Mouse (Mus musculus): ENCODE measurements at regions not wholly inside any gene's neighbourhood (a gene's known extent, or its start where the extent isn't known, plus 50 kb on each side); places are given as distances from the start of the nearest gene placed in this dataset.

GRCm38 (mm10) chr8:49631286-49631685, 787.5 kb upstream of the Tenm3 start:
- intact Hi-C loops (cut with DNase I), result no loop called here
- Histone ChIP-seq H3K27ac (no peak overlapping the region), H3K4me3 (no peak overlapping the region)
- TF ChIP-seq CTCF (IDR thresholded peaks at IDR 0.05), result no peak
- DNase-seq (ENCODE audit: extremely low spot score in 1 of 2, low spot score in 2 of 2), result peak in 1 of 2 experiments; percentile 28

- TF ChIP-seq CTCF (IDR thresholded peaks at IDR 0.05), result no peak
- Histone ChIP-seq H3K4me3 (no peak overlapping the region), H3K27ac (no peak overlapping the region)
- intact Hi-C loops (cut with DNase I), result no loop called here
- DNase-seq (ENCODE audit: extremely low spot score in 1 of 2, low spot score in 2 of 2), result no peak
Measured at GRCm38 (mm10) chr8:49627966-49628495, 784.3 kb upstream of the Tenm3 start.

GRCm38 (mm10) chr8:49595501-49595900, 751.8 kb upstream of the Tenm3 start:
- H3K4me3 ChIP-seq, result no peak overlapping the region
- no peak for DNase-seq (ENCODE audit: extremely low spot score in 1 of 2, low spot score in 2 of 2)
- no peak for TF ChIP-seq CTCF (IDR thresholded peaks at IDR 0.05)
- no peak overlapping the region for H3K27ac ChIP-seq
- intact Hi-C loops (cut with DNase I), result no loop called here

GRCm38 (mm10) chr8:49567423-49567822, 723.7 kb upstream of the Tenm3 start:
- no peak for TF ChIP-seq CTCF (IDR thresholded peaks at IDR 0.05)
- intact Hi-C loops (cut with DNase I), result no loop called here
- H3K4me3 ChIP-seq, result no peak overlapping the region
- no peak overlapping the region for H3K27ac ChIP-seq
- no peak for DNase-seq (ENCODE audit: extremely low spot score in 1 of 2, low spot score in 2 of 2)

GRCm38 (mm10) chr8:49563499-49564279, 719.9 kb upstream of the Tenm3 start:
- H3K27ac ChIP-seq, result no peak overlapping the region
- intact Hi-C loops (cut with DNase I), result no loop called here
- TF ChIP-seq CTCF (IDR thresholded peaks at IDR 0.05), result no peak
- no peak for DNase-seq (ENCODE audit: extremely low spot score in 1 of 2, low spot score in 2 of 2)
- no peak overlapping the region for H3K4me3 ChIP-seq

GRCm38 (mm10) chr8:49562976-49563375, 719.2 kb upstream of the Tenm3 start:
- intact Hi-C loops (cut with DNase I), result no loop called here
- no peak for DNase-seq (ENCODE audit: extremely low spot score in 1 of 2, low spot score in 2 of 2)
- no peak for TF ChIP-seq CTCF (IDR thresholded peaks at IDR 0.05)
- H3K4me3 ChIP-seq, result no peak overlapping the region
- H3K27ac ChIP-seq, result no peak overlapping the region

- DNase-seq (ENCODE audit: extremely low spot score in 1 of 2, low spot score in 2 of 2), result no peak
- no peak overlapping the region for H3K4me3 ChIP-seq
- no peak overlapping the region for H3K27ac ChIP-seq
- intact Hi-C loops (cut with DNase I), result no loop called here
- TF ChIP-seq CTCF (IDR thresholded peaks at IDR 0.05), result no peak
Measured at GRCm38 (mm10) chr8:49555724-49556457, 712.1 kb upstream of the Tenm3 start.

GRCm38 (mm10) chr8:49553175-49553574, 709.4 kb upstream of the Tenm3 start:
- DNase-seq (ENCODE audit: extremely low spot score in 1 of 2, low spot score in 2 of 2), result no peak
- intact Hi-C loops (cut with DNase I), result no loop called here
- Histone ChIP-seq H3K4me3 (no peak overlapping the region), H3K27ac (no peak overlapping the region)
- TF ChIP-seq CTCF (IDR thresholded peaks at IDR 0.05), result no peak

GRCm38 (mm10) chr8:49543321-49543720, 699.6 kb upstream of the Tenm3 start:
- H3K4me3 ChIP-seq, result no peak overlapping the region
- no peak overlapping the region for H3K27ac ChIP-seq
- TF ChIP-seq CTCF (IDR thresholded peaks at IDR 0.05), result no peak
- intact Hi-C loops (cut with DNase I), result no loop called here
- DNase-seq (ENCODE audit: extremely low spot score in 1 of 2, low spot score in 2 of 2), result no peak

GRCm38 (mm10) chr8:49541337-49541736, 697.6 kb upstream of the Tenm3 start:
- Histone ChIP-seq H3K4me3 (no peak overlapping the region), H3K27ac (no peak overlapping the region)
- no peak for DNase-seq (ENCODE audit: extremely low spot score in 1 of 2, low spot score in 2 of 2)
- intact Hi-C loops (cut with DNase I), result no loop called here
- no peak for TF ChIP-seq CTCF (IDR thresholded peaks at IDR 0.05)

- no peak for DNase-seq (ENCODE audit: extremely low spot score in 1 of 2, low spot score in 2 of 2)
- intact Hi-C loops (cut with DNase I), result no loop called here
Measured at GRCm38 (mm10) chr8:49533412-49534351, 689.9 kb upstream of the Tenm3 start.

More at GRCm38 (mm10) chr8:49533412-49534351, 689.9 kb upstream of the Tenm3 start:
- Histone ChIP-seq H3K4me3 (no peak overlapping the region), H3K27ac (no peak overlapping the region)
- TF ChIP-seq CTCF (IDR thresholded peaks at IDR 0.05), result no peak

All from left cerebral cortex, adult 2 months (tissue).